Mouse (Mus musculus) G1E (cell line): ENCODE measurements around the gene Rpl27.

Experiments used
- CTCF ChIP-seq: IDR thresholded peaks from 2 replicates; pipeline ENCODE4 v1.5.1; 2012; ENCODE audit warnings: low read depth, low read length, inconsistent platforms, mixed read lengths
- GATA1 ChIP-seq: IDR thresholded peaks from 2 replicates; pipeline ENCODE4 v1.6.1; 2012; ENCODE audit warnings: borderline replicate concordance, low read length, inconsistent platforms, mixed read lengths
- GATA2 ChIP-seq: IDR thresholded peaks from 2 replicates; pipeline ENCODE4 v1.6.1; 2012; ENCODE audit warnings: low read depth, low read length, inconsistent platforms, borderline replicate concordance
- POLR2AphosphoS5 ChIP-seq: IDR thresholded peaks from 2 replicates; pipeline ENCODE4 v1.6.1; 2012; ENCODE audit warnings: low read depth, low read length, inconsistent platforms; ENCODE audit not compliant: insufficient replicate concordance
- TAL1 ChIP-seq: conservative IDR thresholded peaks from 2 replicates; pipeline ENCODE4 v1.6.1; 2012; ENCODE audit warnings: low read depth, low read length, inconsistent platforms, mixed read lengths

GRCm38 (mm10) chr11:101454702-101455101 is 12.6 kb downstream of the Rpl27 start:
- TF ChIP-seq CTCF: no peak
- no peak for TF ChIP-seq POLR2AphosphoS5
- no peak for TF ChIP-seq GATA1
- TF ChIP-seq TAL1: no peak
- no peak for TF ChIP-seq GATA2
